Mouse (Mus musculus) cortical plate, adult 2 months (tissue): Measurements from ENCODE around the gene Kcnc1.

Experiments used
- CTCF ChIP-seq: fragments of 200-500 bp; IDR thresholded peaks from 2 replicates; pipeline ENCODE4 v1.5.1; 2011; ENCODE audit warnings: mild to moderate bottlenecking, control low read depth, low read length; ENCODE audit not compliant: insufficient read depth; ENCODE audit errors: extremely low read depth
- POLR2A ChIP-seq: fragments of 200-500 bp; IDR thresholded peaks from 2 replicates; pipeline ENCODE4 v1.6.1; 2011; ENCODE audit warnings: mild to moderate bottlenecking, low read length, control low read depth; ENCODE audit not compliant: insufficient read depth; ENCODE audit errors: extremely low read depth

DNA sequence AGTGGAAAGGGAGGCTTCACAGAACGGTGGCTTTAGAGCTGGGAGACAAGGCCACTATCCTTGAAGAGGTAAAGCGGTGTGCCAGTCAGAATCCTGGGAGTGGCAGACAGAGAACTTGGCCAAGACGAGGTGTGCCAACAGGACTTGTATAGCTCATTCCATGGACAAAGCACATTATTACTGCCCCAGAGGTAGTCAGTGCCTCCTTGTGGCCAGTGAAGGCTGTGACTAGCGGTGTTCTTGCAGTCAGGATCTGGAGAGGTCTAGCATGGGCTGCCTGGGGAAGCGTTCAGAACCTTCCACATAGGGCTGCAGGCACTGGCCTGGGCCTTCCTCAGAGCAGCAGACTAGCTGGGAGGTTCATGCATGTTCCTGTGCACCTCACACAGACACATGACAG, 39.5 kb downstream of the Kcnc1 start:
- TF ChIP-seq POLR2A = no peak
- TF ChIP-seq CTCF = no peak
